Mouse (Mus musculus) embryo, embryonic 11 days (tissue): ENCODE results near the gene Zfp966.
"Not testable (repeated sequence)": the region's sequence is repeated elsewhere in the genome, so short reads cannot be mapped to it uniquely, and the experiment has no call there.

Experiments
- DNase-seq: peaks from one replicate; pipeline ENCODE4 v3.0.0-alpha.2; 2015

The Zfp966 gene

DNA sequence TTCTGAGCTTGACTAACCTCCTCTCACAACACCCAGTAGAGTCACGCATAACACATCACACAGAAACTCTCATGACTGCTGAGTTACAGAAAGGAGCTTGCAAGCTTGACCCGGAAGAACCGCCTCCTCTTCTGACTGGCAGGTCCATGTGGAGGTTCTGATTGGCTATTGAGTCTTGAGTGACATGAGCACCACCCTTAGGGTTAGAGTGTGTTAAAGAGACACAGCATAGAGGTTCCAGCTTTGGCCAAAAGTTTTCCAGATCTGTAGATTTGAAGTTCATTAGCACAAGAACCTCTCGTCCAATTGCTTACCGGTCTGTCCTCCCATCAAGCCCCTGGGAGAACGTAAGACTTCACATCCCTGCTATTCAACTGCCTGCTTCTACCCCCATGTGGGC is at the start of gene Zfp966:
Gene Zfp966 (minus strand): TSS at position 101 of the 400 bp plus-strand sequence.
- DNase-seq = not testable (repeated sequence)

- DNase-seq = not testable (repeated sequence)
These were observed 34.1 kb upstream of the Zfp966 start, which contains the start of gene Gm2026 for GRCm38 (mm10) chr2:175965031-175965430. Gm2026 (plus strand) TSS chr2:175965331.

- not testable (repeated sequence) for DNase-seq
These were observed 61.9 kb downstream of the Zfp966 start, which contains the start of gene Gm6710 for GRCm38 (mm10) chr2:175869024-175869423. Gm6710 (plus strand) TSS chr2:175869219.
